Mouse (Mus musculus) cerebellum, adult 8-10 months (tissue): ENCODE data around the gene Rpp25.

Source experiments
- DNase-seq: peaks from one replicate; pipeline ENCODE4 v3.0.0; 2022

Rpp25 gene

DNA sequence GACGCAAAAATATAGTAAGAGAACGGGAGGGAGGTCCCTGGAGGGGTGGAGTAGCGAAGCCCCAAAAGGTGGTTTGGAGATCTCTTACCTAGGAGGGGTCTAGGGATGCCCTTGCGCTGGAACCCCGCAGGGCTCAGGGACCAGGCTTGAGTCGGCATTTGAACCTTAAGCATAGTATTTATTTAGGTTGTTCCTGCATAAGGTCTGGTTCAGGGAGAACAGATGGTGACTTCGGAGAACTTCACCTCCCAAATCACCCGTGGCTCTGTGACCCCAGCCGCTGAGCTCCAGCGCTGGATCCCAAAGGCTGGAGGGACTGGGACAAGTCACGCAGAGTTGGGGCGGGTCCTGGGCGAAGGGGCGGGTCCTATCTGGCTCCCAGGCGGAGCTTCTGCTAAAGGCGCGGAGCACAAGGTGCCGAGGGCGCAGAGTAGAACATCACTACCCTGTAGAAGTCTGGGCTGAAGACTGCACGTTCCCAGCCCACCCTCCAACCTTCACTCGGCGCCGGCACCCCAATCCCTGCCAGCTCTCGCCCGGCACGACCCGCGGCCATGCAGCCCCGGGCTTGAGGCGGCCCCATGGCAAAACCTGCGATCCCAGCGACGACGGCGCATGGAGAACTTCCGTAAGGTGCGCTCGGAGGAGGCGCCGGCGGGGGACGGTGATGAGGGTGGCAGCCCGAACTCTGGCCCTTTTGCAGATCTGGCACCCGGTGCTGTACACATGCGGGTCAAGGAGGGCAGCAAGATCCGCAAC lies at the start of gene Rpp25:
Gene Rpp25 (plus strand): TSS at position 405 of the 759 bp plus-strand sequence.
- DNase-seq: no peak

DNA sequence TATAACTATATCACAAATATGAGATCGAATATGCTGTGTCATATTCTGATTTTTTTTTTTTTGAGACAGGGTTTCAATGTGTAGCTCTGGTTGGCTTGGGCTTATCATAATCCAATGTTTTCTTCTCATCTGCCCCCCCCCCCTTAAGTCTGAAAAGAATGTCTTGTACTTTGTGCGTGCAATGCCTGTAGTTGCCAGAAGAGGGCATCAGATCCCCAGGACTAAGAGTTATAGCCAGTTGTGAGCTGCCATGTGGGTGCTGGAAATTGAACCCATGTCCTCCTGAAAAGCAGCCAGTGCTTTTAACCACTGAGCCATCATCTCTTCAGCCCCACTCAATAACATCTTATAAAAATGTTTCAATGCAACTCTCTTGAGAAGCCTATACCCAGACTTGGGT lies 44.1 kb upstream of the Rpp25 start:
- no peak for DNase-seq

DNA sequence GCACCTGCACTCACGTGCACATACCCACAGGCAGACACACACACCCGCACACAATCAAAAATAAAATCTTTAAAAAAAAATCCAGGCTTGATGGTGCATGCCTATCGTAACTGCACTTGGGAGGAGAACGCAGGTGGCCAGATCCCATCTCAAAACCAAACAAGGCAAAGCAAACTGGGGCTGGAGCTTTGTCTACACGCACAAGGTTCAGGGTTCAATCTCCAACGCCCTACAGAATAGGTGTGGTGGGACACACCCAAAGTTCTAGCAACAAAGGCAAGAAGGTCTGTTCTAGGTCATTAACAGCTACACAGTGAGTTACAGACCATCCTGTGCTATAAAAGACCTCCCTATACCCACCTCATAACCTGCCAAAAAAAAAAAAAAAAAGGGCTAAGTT lies 41.0 kb upstream of the Rpp25 start:
- DNase-seq: no peak

DNA sequence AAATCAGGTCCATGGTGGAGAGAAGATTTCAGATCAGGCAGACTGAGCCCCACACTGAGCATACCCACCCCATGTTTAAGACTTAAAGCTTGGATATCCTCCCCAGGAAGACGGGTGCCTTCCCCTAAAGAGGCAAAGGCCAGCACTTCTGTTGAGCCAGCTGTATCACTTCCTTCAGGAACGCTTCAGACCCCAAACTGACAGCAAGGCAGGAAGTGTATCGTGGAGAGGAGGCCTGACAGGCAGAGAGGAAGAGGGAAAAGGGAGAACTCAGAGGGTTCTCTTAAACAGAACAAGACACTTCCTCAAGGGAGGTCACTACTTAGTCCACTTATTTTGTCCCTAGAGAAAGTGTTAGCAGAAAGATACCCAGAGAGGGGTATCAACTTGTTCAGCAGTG lies 37.7 kb upstream of the Rpp25 start:
- DNase-seq: no peak

DNA sequence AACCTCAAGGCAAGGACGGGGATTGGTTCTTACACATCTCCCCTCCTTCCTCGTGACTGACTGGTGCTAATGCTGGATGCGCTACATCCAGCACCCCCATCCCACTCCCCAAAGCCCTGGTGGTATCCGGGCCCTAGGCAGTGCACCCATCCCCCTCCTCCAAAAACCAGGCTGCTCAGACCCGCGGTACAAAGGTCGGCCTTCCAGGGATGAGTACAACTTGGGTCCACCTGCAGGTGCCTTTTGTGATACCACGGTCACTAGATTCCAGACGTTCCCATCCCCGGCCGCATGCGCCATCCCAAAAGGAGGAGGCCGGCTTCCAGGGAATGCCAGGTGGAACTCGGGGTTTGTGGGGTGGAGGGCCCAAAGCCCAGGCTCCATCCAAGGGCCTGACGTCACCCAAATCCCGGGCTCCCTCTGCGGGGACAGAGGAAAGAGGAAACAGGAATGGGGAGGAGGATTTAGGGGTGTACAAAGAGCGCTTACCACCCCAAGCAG lies 36.5 kb upstream of the Rpp25 start:
- peak; percentile 63 for DNase-seq

DNA sequence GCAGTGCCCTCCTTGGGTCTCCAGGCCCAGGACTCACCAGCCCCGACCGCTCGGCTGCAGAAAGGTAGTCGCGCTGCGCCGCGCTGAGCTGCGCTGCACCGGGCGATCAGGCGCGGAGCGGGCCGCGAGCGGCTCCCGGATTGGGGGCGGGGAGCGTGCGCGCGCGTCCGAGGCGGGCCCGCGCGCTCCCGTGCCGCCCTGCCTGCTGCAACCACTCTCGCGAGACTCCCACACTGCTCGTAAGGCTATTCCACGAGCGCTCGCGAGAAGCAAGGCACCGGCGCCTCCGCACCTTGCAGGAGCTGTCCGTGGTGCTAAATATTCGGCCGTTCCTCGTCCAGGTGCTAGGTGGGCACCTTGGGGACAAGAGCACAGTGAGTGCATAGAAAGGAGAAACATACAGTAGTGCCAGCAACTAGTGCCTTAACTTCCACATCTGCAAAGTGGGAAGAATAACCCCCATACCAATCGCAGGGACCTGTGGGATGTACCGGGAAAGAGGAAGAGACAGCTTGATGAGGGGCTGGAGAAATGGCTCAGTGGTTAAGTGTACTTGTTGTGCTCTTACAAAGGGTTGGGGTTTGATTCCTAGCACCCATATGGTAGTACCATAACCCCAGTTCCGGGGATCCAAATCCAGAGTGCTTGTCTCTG lies 35.8 kb upstream of the Rpp25 start, which contains the start of gene Scamp5:
Gene Scamp5 (minus strand): TSS at position 165 of the 654 bp plus-strand sequence.
- DNase-seq: peak; percentile 91

DNA sequence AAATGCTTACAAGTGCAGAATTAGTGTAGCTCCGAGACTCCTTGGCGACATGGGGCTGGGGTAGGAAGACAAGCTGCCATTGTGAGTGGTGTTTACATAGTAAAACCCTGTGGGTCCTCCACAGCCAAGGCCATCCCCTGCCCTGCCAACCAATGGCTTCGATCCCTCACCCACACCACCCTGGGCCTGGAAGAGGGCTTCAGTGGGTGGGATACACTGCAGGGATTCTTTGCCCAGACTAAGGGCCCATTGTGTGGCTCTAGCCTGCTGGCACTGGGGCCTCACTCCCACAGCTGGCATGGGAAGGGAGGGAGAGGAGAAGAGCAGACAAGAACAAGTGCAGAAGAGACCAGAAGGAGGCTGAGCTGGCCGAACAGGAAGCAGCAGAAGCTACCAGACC lies 34.9 kb upstream of the Rpp25 start:
- DNase-seq: no peak

DNA sequence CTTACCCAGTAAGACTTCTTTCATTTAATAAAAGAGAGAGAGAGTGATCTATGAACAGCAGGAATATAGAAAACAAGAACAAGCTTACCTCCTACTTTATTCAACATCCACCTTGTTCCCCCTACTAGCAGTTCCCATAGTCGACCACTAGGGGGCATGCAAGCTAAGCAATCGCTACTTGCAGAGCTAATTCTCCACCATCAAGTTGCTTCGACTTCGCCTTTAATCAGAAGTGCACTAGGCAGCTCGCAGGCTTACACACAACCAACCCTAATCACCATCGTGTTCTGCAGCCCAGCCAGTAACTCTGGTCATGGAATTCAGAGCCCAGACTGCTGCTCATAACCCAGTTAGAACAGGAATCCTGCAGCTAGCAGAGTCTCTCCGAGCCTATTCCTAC lies 18.1 kb upstream of the Rpp25 start:
- DNase-seq: peak; percentile 78

DNA sequence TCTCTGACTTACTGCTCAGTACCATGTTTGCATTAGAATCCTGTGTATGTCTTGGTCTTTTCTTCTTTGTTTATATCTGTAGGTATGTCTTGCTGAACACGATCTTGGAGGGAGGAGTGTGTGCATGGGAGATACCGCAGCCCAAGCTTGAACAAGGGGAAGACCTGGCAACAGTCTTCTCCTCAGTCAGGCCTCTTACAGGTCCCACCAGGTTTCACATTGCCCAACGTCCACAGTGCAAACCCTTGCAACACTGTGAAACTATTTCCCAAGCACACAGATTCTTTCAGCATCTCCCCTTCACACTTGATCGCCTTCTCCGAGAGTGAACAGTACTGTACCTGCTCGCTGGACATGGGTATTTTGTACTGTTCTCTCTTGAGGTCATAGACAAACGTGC lies 16.0 kb upstream of the Rpp25 start:
- no peak for DNase-seq

DNA sequence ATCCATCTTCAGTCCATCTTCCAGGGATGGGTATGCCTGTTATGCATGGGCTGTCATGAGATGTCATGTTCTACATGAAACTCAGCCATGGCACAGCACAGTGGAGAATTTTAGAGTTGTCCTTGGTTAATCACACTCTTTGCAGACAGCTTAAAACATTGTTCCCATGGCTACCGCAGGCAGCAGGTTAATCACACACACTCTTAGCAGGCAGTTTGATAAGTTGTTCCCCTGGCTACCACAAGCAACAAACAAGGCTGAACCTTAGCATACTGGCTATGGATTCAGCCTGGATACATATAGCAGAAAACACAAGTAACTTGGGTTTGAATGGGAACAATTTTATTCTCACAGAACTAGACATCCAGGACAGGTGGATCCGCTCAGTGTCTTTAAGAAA lies 10.3 kb upstream of the Rpp25 start:
- no peak for DNase-seq

DNA sequence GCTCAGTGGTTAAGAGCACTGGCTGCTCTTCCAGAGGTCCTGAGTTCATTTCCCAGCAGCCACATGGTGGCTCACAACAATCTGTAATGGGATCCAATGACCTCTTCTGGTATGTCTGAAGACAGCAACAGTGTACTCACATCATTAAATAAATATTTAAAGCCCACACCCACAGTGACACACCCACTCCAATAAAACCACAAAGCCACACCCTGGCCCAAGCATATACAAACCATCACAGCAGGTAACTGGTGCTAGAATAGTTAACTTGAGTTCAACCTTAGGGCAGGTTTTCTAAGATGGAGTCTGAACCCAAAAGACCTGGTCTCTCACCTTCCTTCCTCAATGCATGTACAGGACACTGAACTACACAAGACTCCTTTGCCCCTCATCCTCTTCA lies 8.9 kb upstream of the Rpp25 start:
- DNase-seq: no peak

DNA sequence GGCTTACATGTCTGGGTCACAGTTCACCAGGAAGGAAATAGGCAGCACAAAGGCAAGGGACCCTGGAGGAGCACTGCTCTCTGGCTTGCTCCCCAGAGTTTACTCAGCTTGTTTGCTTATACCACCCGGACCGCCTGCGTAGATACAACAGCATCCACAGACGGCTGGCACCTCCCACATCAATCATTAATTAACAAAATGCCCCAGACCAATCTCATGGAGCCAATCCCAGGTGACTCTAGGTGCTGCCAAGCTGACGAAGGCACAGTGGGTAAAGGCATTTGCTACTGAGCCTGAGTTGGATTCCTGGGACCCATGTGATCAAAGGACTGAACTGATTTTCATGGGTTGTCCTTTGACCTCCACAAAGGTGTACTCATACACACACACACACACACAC lies 6.6 kb upstream of the Rpp25 start:
- no peak for DNase-seq

DNA sequence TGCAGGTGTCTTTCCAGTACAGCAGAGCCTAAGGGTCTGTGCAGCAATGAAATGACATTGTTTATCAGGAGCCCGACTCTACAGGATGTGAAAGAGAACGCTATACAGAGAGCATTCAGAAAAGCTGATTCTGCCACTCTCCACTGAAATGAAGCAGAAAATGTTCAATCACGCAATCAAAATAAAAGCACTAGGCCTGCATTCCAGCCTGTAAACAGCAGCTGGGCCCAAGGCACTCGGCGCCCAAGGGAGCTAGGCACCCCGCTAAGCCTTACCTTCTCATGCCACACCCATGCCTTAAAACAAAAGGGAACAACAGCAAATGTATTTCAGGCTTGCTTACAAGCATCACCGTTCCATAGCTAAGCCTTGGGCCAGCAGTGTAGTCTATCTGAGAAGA lies 5.3 kb upstream of the Rpp25 start:
- no peak for DNase-seq

DNA sequence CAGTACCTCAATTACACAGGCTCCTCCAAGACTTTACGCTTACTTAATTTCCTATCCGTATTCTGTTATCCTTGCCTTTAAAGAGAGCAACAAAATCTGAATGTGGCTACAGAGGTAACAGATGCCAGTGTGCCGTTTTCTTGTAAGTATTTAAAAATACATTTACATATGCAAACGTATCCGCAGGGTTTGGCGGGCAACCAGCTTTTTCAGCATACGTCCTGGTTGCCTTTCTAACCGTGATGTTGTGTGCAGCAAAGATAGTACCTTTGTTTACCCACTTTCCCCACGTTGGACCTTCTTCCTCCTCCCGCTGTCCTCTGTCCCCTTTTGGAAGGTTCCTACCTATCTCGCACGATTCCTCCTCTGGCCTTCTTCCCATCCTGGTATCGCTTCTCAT lies 2.4 kb upstream of the Rpp25 start:
- DNase-seq: no peak

DNA sequence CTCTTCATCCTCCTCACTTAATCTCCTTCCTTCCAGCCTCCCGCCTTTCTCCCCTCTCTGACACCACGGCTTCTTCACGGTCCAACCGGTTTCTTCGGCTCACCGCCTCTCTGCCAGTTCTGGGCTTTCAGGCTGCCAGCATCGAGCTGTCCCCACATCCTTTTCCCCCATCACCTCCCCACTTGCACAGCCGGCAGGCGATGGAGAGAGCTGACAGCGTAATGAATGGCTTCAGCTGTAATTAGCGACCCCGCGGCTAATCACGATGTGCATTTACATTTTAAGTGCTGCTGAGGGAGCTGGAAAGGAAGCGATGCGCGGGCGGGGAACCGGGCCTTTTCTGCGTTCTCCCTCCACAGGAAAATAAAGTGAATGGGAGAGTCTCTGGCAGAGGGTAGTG lies 2.0 kb upstream of the Rpp25 start:
- no peak for DNase-seq

DNA sequence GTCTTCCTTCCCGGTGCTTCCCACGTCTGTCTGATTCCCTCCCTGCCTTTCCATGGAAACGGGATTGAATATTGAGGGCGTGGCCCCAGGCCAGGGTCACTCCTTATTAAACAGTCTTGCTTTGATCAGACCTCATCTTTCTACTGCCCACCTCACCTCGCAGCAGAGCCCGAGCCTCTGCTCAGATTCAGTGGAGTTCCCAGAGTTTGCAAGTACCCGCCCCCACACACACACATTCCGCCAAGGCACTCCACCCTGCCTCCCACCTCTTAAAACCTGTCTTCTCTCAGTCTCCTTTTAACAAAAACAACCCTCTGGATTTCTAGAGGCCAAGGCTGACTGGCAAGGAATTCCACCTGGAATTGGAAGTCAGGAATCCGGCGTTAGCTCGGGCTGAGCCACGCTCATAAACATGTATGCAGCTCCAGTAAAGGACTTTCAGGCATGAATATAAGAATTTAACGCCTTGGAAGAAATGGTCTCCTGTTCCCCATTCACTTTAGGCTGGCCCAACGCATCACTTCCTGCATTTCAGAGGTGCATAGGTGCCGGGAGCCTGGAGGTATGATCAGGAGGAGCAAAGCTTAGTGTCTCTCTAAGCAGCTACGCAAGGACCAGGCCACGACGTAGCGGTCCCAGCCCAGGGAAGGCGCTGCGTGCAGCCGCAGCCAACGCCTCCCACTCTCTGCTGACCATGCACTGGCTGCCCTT lies 760 bp upstream of the Rpp25 start:
- no peak for DNase-seq

DNA sequence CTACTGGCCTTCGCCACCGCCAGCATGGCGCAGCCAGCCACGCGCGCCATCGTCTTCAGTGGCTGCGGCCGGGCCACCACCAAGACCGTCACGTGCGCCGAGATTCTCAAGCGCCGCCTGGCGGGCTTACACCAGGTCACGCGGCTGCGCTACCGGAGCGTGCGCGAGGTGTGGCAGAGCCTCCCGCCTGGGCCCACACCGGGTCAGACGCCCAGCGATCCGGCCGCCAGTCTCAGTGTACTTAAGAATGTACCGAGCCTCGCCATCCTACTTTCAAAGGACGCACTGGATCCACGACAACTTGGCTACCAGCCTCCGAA lies 515 bp downstream of the Rpp25 start:
- DNase-seq: no peak

DNA sequence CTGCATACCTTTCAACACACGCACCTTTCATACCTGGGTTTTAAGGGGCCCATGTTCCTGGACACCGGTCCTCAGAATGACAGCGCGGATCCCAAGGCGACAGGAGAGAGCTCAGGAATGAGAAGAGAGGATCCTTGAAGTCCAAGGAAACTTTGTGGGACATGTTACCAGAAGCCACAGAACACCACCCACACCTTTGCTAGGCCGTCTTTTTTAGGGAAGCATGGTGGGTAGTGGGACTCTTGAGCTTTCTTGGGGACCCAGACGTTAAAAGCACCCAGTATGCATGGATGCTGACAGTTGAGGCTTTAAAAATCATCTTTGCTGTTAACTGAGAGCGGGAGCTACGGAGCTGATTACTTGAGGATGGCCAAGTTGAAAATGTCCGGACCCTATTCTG lies 1.1 kb downstream of the Rpp25 start:
- DNase-seq: no peak

DNA sequence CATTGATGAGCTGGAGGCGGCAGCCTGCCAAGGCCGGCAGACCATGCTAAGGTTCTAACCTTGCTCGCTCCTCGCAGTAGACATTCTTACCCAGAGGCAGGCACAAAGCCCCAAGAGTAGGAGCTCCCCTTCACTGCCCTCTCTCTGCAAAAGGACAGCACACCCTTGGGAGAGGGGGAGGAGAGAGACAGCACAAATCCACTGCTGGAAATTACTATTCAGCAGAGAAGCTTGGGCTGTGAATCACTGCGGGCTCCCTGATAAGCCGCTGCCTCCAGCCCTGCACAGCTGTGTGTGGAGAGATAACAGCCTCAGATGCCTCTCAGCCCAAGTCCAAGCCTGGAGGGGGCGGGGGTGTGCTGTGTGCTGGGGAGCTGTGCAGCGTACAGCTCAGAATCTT lies 1.9 kb downstream of the Rpp25 start:
- no peak for DNase-seq

DNA sequence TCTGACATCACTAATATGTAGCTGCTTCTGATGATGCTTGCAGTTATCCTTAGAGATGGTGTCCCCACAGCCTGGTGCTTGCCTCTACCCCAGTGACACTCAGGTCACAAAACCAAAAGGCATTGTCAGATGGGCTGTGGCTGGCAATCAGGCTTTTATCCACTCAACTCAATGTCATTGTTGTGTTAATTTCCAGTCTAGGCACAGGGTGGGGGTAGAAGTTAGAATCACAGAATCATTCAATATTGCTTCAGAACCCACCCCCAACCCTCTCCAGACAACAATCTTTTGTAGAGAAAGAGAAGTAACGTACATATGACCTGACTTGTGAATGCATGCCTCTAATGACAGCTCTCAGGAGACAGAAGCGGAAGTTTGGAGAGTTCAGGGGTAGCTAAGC lies 6.8 kb downstream of the Rpp25 start:
- DNase-seq: no peak

DNA sequence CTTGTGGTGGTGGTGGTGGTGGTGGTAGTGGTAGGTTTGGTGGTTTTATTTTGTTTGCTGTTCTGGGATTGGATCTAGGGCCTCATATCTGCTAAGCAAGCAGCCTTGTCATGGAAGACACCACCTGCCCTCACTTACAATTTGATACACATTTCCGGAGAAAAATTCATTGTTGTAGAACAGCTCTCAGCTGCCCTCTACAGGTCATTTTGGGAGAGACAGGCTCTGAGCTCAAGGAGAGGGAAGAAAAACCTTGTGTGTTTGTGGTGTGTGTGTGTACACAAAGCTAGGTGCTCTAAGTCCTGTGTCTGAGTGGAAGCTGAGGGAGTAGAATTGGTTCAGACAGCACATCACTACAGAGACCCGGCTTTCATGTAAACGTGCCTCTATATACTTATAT lies 13.3 kb downstream of the Rpp25 start:
- peak; percentile 65 for DNase-seq

DNA sequence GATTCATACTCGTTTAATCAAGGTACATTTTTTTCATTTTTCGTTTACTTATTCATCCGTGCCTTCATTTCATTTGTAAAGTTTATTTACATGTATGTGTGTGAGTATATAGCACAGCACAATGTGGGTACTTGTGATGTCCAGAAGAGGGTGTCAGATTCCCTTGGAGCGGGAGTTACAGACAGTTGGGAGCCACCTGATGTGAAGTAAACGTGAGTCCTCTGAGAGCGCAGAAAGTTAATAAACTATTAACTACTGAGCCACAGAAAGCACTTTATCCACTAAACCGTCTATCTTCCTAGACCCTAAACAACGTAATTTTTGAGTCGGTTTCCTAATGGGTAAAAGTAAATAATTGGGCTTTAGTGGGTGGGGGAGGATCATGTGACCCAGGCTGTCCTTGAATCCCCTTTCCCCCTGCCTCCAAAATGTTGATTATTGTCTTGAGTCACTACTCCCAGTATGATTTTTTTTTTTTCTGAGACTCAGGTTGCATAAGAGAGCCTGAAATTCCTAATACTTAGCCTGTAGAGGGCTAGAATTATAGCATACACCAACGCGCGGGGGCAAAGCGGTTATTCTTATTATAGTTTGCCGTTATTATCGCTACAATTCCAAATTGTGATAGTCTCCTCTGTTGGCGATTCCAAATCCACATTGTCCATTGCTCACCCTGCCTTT lies 16.7 kb downstream of the Rpp25 start:
- no peak for DNase-seq
